In genomic region chrX:11633823-11634222, GRCm38 (mm10) we compare ENCODE assay signal across 9 mouse cellular contexts.
DNase-seq lines count a peak whose midpoint lies in the region; ATAC-seq and TF ChIP-seq lines count a peak whose summit lies in the region.
"Had no signal": no experiment of that assay in that cellular context is flagged by ENCODE, and none has a peak within 500 bp of the region (broad histone marks: within the 10 kb centered on the region; RNA-seq: fewer than 3 reads in every experiment).

No protein-coding gene starts in this region.

- no peak overlapping the region for H3K4me3 ChIP-seq in heart, embryonic 12.5 days
- no peak overlapping the region for H3K4me3 ChIP-seq in lung, embryonic 14.5 days (ENCODE audit: low read depth, low read length)
- H3K4me3 ChIP-seq: neural tube, embryonic 13.5 days had no signal

- peak; percentile 70 for TF ChIP-seq CTCF in Patski (IDR thresholded peaks at IDR 0.05)
- TF ChIP-seq CTCF in lung, embryonic 14.5 days (IDR thresholded peaks at IDR 0.05; ENCODE audit: low read depth) = peak; percentile 63

- no peak overlapping the region for H3K9ac ChIP-seq in heart, embryonic 12.5 days
- H3K9ac ChIP-seq in lung, embryonic 14.5 days = no peak overlapping the region
- H3K9ac ChIP-seq: neural tube, embryonic 13.5 days had no signal

- DNase-seq in heart, postnatal 36 days = peak; percentile 13 to 38
- peak; percentile 48 to 62 for DNase-seq in B cell, adult 2 months
- no peak for DNase-seq in Patski (ENCODE audit: low read depth, low spot score)
- DNase-seq in lung, embryonic 14.5 days = peak; percentile 31
- no peak for DNase-seq in layer of hippocampus, postnatal 14 days (ENCODE audit: low spot score in 2 of 2)
- no peak for DNase-seq in left cerebral cortex, adult 9 months (ENCODE audit: low spot score in 2 of 2)
- no peak for DNase-seq in layer of hippocampus, adult 8-10 months (ENCODE audit: low spot score in 2 of 2)

- H3K27me3 ChIP-seq in heart, embryonic 12.5 days (replicated peaks) = no peaks in the 10 kb centered on the region
- peaks cover 8% of the 10 kb centered on the region for H3K27me3 ChIP-seq in Patski
- H3K27me3 ChIP-seq in lung, embryonic 14.5 days (ENCODE audit: insufficient read depth, low read length) = no peaks in the 10 kb centered on the region

- intact Hi-C loops in heart, postnatal 36 days (cut with DNase I) = loop anchor here (5.0 to 10.0 kb wide), 2 partner anchors 371 to 523 kb away; no protein-coding TSS in a partner anchor

- H3K9me3 ChIP-seq in heart, embryonic 12.5 days (replicated peaks) = no peaks in the 10 kb centered on the region; the same call in 1 of the 2 replicates
- no peaks in the 10 kb centered on the region for H3K9me3 ChIP-seq in lung, embryonic 14.5 days (ENCODE audit: low read depth, low read length)
- H3K9me3 ChIP-seq: neural tube, embryonic 13.5 days had no signal

- H3K4me2 ChIP-seq in heart, embryonic 12.5 days = no peak overlapping the region
- no peak overlapping the region for H3K4me2 ChIP-seq in lung, embryonic 14.5 days
- H3K4me2 ChIP-seq: neural tube, embryonic 13.5 days had no signal

- H3K4me1 ChIP-seq in heart, embryonic 12.5 days (replicated peaks) = 0 out of 2 replicates have a peak, but pooled peaks cover 3% of the 10 kb centered on the region
- no peaks in the 10 kb centered on the region for H3K4me1 ChIP-seq in lung, embryonic 14.5 days (ENCODE audit: insufficient read depth)

- 55% methylated on average over 6 of the region's 6 CpGs for WGBS in heart, embryonic 12.5 days
- 61% methylated on average over 6 of the region's 6 CpGs for WGBS in lung, embryonic 14.5 days

- ATAC-seq in heart, embryonic 12.5 days (ENCODE audit: insufficient number of reproducible peaks, low FRiP score) = no peak
- no peak for ATAC-seq in Patski
- no peak for ATAC-seq in lung, embryonic 14.5 days (ENCODE audit: insufficient read depth)

- H3K27ac ChIP-seq in heart, embryonic 12.5 days (ENCODE audit: poor library complexity, severe bottlenecking) = no peak overlapping the region
- H3K27ac ChIP-seq in lung, embryonic 14.5 days (ENCODE audit: low read depth) = no peak overlapping the region
- H3K27ac ChIP-seq: neural tube, embryonic 13.5 days had no signal

- CTCF ChIA-PET in Patski (lab: Charles Lee) = no interaction called here

- in situ Hi-C loops in Patski (cut with MboI; ENCODE audit: low pct_unique_long_range_greater_than_20kb) = no loop called here

- POLR2A ChIA-PET in Patski (lab: Charles Lee) = no interaction called here

- no peaks in the 10 kb centered on the region for H3K36me3 ChIP-seq in heart, embryonic 12.5 days
- no peaks in the 10 kb centered on the region for H3K36me3 ChIP-seq in lung, embryonic 14.5 days (ENCODE audit: insufficient read depth)
- H3K36me3 ChIP-seq: neural tube, embryonic 13.5 days had no signal

Comparison
In these comparisons a context has a peak if more than half of its experiments do, and no peak if none do; other contexts are left out.
1. DNase-seq: peak in heart, postnatal 36 days (2 of 2), B cell, adult 2 months (2 of 2) and lung, embryonic 14.5 days (single experiment); none in Patski (single experiment), layer of hippocampus, postnatal 14 days (0 of 2), left cerebral cortex, adult 9 months (0 of 2) and layer of hippocampus, adult 8-10 months (0 of 2).